Mouse (Mus musculus) heart, adult 2 months (tissue): Measurements from ENCODE around the gene Ssbp2.

Source experiments
- CTCF ChIP-seq: fragments of 200-600 bp; IDR thresholded peaks from 2 replicates; pipeline ENCODE4 v1.8.1; 2022; ENCODE audit warnings: antibody characterized with exemption, mild to moderate bottlenecking, moderate library complexity
- POLR2A ChIP-seq: fragments of 200-500 bp; IDR thresholded peaks from 2 replicates; pipeline ENCODE4 v1.6.1; 2011; ENCODE audit warnings: mild to moderate bottlenecking, low read depth, low read length, control low read depth; ENCODE audit not compliant: insufficient read depth

DNA sequence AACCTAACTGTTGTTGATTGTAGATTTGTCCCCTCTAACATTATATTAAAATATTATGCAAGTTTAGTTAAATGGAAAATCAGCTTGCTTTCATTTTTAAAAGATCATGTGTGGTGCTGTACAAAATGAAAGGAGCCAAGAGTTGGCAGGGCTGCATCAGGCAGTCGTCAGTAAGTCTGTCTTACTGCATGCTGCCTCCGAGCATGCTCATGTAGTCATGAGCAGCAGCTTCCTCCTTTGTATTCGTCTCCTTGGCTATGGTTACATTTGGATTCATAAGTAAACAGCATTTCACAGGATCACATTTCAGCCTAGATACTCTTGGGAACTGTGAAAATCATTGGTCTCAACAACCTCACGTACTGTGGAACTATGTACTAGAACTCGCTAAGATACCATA, 180.1 kb downstream of the Ssbp2 start:
- TF ChIP-seq CTCF (no peak), POLR2A (no peak)
